Mouse (Mus musculus) layer of hippocampus, adult 18-20 months (tissue): ENCODE results near the gene Kdm6b. TPM values are rescaled to one million over a fixed set of nuclear protein-coding genes. Genes with fewer than 3 reads are reported as not detected.

Experiments used
- DNase-seq, 2 experiments: peaks; one replicate each; pipeline ENCODE4 v3.0.0; 2022; ENCODE audit warnings: low spot score in 2 of 2
- total RNA-seq, 2 experiments: library from RNA; stranded (reverse); gene quantifications; 2 replicates each; pipeline ENCODE4 v1.2.3; 2021

Kdm6b gene
- total RNA-seq, 2 experiments from 2014 or later = 35.7 to 39.3 TPM

DNA sequence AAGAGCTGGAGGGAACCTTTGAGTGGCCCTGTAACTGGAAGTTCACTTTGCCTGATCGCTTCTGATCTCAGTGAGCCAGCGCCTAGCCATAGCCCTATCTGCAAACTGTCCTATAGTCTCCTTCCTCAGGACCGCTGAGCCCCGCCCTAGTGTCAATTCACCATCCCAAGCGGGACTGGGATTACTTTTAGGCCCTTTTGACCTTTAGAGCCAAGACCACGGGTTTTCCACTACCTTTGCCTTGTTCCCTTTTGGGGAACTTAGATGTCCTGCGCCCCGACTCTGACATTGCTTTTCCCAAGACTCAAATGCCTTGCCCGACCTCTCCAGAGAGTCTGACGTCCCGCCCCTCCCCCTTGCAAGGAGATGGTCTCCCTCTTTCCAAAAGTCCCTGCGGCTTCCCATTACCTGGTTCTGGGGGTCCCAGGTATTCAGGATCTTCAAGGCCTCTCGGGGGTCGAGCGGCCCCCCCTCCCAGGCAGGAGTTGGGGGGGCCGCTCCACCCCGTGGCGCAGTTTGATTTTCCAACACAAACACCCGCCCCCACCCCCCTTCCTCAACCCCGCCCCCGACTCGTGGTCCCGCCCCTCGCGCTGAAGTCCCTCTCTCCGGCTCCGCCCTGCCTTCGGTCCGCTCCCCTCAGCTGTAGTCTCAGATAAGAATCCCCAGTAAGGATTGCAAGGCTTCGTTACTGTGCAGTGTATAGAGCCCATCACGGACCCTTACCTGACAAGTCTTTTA is 6.5 kb upstream of the Kdm6b start:
- no peak for DNase-seq

GRCm38 (mm10) chr11:69419443-69419812 is 6.0 kb upstream of the Kdm6b start:
- peak in 1 of 2 experiments; percentile 38 for DNase-seq

GRCm38 (mm10) chr11:69418481-69419442 is 5.3 kb upstream of the Kdm6b start:
- DNase-seq = peak; percentile 93 to 94

DNA sequence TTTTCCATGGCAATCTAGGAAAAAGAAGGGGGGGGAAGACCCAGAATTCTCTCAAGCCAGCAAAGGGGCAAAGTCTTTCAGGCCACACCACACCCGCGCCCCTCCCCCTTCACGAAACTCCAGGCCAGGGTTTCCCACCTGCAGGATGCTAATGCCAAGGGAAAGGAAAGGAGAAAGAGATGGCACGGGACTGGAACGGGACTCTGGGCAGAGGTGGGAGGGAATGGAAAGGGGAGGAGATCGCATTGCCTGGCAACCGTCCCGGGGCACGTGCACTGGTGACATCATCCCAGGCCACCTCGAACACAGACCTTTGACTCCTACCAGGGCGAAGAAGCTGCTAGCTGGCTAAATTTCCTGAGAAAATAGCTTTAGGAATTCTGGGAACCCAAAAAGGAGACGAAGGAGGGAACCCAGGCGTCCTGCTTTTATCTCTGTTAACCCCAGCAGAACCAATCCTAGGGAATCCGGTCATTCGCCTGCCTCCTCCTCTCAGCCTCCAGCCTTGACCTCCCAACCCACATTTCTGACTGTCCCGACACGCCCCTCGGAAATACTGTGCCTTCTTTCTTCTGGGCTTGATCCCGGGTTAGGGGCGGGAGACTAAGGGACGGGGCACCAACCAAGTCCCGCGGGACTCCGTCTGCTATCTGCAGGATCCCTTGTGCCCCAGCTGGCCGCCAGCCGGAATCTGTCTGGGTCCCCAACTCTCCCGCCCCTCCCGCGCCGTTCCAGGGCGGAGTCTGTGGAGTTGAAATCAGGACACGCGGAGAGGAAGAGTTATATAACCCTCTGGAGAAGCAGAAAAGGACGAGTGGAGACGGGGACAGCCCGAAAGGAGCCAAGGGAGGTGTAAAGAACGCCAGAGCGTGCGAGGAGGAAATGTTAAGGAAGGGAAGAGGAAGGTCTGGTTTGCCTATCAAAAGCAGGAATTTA is 4.2 kb upstream of the Kdm6b start:
- peak; percentile 79 to 88 for DNase-seq

GRCm38 (mm10) chr11:69416921-69417448 is 3.5 kb upstream of the Kdm6b start:
- no peak for DNase-seq

GRCm38 (mm10) chr11:69416509-69416908 is 3.0 kb upstream of the Kdm6b start:
- no peak for DNase-seq

DNA sequence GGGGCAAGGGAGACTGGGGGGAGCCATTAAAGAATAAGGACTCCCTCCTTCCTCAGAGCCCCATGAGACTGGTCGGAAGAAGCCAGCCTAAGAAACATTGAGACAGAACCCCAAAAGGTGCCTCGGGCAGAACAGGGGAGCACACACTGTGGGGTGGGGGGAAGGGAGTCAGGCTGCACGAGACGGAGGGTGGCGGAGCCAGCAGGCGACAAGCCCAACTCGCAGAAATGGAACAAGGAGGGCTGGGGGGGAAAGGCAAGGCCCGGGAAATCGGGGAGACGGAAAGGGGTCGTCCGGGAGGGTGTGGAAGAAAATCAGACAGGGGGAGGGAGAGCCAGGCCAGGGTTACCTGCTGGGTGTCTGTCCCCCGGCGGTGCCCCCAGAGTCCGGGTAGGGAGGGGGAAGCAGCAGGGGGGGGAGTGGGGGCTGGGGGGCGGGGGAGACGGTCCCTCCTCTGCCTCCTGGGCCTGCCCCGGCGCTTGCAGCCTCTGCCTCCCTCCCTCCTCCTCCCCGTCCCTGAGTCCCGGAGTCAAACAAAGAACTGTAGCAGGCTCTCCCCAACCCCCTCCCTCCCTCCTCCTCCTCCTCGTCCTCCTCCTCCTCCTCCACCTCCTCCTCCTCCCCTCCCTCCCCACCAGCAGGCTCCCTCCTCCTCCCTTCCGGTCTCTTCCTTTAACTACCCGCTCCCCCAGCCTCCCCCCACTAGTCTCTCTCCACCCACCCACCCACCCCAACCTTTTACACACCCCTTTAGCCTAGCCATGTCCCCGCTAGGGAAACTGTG is 2.4 kb upstream of the Kdm6b start:
- peak in 1 of 2 experiments; percentile 53 for DNase-seq

- DNase-seq = peak in 1 of 2 experiments; percentile 37
These were observed 1.8 kb upstream of the Kdm6b start for GRCm38 (mm10) chr11:69415327-69415667.

DNA sequence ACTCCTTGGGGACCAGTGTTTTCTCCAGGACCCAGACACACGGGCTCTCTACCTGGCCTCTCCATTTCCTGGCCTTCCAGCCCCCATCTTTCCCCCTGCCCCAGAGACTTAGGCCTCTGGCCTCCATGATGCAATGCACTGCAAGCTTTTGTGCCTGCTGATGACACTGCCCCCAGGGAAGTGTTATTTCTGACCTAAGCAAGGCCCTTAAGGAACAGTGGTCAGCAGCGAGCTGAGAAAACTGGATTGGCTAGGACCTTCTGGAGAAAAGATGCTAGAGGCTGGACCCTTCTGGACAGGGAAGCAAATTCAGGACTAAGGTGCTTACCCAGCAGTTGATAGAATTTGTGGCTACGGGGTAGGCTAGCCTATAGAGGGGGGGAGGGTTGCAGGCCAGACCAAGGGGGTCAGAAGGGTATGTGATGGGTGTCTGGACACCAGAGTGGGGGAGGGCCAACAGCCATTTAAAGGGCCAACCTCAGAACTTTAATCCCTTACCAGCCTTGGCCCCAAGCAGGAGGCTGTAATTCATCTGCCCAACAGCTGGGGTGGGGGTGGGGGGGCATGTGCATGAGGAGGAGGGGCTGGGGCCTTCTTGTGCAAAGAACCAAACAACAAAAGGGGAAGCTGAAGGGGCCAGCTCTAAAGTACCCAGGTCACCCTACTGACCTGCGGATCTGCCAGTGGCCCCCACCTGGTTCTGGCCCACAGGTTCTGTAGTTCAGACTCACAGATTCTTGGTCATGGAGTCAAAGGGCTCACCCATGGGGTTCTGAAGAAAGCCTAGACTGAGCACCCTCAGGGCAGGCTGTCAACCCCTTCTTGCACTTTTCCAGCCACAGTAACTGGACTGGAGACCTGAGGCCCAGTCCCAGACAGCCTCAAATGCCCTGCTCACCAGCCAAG is 1.2 kb upstream of the Kdm6b start:
- DNase-seq = no peak

DNA sequence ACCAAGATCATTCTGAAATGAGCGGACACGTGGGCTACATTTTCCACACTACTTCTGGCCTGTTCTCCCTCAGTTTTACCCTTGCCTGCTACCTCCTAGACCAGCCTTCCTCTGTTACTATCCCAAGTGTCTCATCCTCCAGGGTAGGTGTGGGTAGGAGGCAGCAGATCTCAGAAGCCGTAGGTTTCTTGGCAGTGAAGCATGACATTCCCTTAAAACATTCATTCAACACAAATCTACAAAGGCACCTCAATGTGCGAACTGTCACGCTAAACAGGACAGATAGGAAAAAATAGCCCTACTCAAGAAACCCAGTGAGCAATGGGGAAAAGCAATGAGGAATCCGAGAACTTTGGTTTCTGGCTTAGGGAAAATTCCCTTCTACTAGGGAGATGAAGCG is 927 bp downstream of the Kdm6b start:
- DNase-seq = no peak

DNA sequence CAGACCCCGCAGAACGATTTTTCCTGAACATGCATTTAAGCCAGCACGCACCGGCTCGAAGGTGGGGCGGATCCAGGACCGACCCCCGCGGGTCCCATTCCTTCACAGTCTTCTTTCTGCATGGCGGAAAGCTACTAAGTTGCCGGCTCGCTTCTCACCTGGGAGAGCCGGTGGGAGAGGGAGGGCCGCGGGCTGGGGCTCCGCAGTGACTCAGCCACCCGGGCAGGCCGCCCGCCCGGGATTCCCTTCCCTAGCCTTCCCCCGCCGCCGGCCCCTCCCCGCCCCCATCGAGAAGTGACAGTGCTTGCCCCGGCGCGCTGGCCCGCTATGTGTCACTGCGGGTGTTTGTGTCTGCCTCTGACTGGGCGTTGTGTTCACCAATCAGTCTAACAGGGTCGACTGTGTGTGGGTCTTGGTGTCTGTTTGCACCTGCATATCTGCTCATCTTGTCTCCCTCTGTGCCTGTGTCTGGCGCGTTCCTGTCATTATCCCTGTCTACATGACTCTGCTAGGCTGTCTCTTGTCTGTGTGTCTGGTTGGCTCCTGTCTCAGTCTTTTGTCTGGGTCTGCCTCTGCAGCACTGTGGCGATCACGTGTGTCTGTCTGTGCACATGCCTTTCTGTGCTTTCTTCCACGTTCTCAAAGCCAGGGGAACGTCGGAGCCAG is 1.8 kb downstream of the Kdm6b start:
- peak in 1 of 2 experiments; percentile 61 for DNase-seq

GRCm38 (mm10) chr11:69411073-69411535 is 2.4 kb downstream of the Kdm6b start:
- DNase-seq = peak; percentile 90 to 95

- DNase-seq = peak in 1 of 2 experiments; percentile 73
These were observed 3.0 kb downstream of the Kdm6b start for GRCm38 (mm10) chr11:69410310-69411072.

GRCm38 (mm10) chr11:69410045-69410309 is 3.5 kb downstream of the Kdm6b start:
- DNase-seq = no peak

DNA sequence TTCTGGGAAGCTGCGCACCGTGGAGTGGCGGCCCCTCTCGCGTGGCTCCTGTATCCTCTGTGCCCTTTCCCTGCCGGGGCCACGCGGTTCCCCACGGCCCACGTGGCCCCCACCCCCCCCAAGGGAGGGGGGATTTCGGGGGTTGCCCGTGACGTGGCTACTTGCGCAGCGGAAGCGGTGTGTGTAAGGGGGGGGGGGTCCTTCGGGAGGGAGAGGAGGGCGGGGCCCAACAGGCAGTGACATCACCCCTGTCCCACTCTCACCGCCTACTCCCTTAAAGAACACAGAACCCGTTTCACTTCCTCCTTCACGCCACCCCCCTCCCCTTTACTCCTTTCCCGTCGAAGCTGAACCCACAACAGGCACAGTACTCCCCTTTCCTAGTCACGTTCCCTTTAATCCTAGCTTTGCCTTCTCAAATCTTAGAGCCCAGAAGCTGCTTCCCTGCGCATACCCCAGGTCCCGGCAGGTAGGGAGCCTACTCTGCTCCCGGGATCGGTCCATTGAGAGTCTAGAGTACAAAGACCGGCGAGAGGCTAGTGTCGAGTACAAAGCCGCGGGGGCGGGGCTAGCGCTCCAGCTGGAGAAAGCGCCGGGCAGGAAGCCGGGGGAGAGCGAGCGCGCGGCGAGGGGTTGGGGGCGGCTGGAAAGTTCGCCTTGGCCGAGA is 4.0 kb downstream of the Kdm6b start:
- DNase-seq = peak in 1 of 2 experiments; percentile 77

GRCm38 (mm10) chr11:69408541-69409377 is 4.7 kb downstream of the Kdm6b start:
- peak; percentile 84 to 93 for DNase-seq

- DNase-seq = no peak
These were observed 5.8 kb downstream of the Kdm6b start for GRCm38 (mm10) chr11:69407724-69408004.
